Mouse (Mus musculus) megakaryocyte, embryonic 14.5 days (primary cell): ENCODE measurements around the gene BB287469.
"Not testable (repeated sequence)": the region's sequence is repeated elsewhere in the genome, so short reads cannot be mapped to it uniquely, and the experiment has no call there.

ENCODE experiments used
- FLI1 ChIP-seq: IDR thresholded peaks from 2 replicates; pipeline ENCODE4 v1.6.1; 2012; ENCODE audit warnings: low read length, inconsistent platforms, mixed read lengths
- GATA1 ChIP-seq: IDR thresholded peaks from 3 replicates; pipeline ENCODE4 v1.6.1; 2012; ENCODE audit warnings: mixed read lengths, low read length, inconsistent platforms, borderline replicate concordance

GRCm38 (mm10) chr12:87863638-87864037, 47.3 kb downstream of the BB287469 start:
- TF ChIP-seq GATA1, FLI1: not testable (repeated sequence)
